Mouse (Mus musculus) MEL (cell line): ENCODE measurements around the gene Ano10. TPM values are rescaled to one million over a fixed set of nuclear protein-coding genes. Genes with fewer than 3 reads are reported as not detected.
A peak's percentile ranks its signal among the peaks of the same experiment; 100 is the strongest.

Experiments
- DNase-seq: peaks from one replicate; pipeline ENCODE4 v3.0.0; 2011; ENCODE audit warnings: low read depth, low spot score
- H3K27ac ChIP-seq: 2 replicates; pipeline ENCODE4 v1.5.1; 2012; ENCODE audit warnings: low read depth, mild to moderate bottlenecking, control low read depth, low read length, moderate library complexity; ENCODE audit not compliant: control insufficient read depth
- H3K27me3 ChIP-seq, 2 experiments: fragments of 150-350 bp in 1 of 2; sonication (generic) in 1 of 2; 2 replicates each; pipeline ENCODE4 v1.6.1; 2012; ENCODE audit warnings: low read length in 2 of 2, mild to moderate bottlenecking in 2 of 2, improper control_type of control experiment in 1 of 2, moderate library complexity in 1 of 2; ENCODE audit not compliant: insufficient read depth in 2 of 2, control insufficient read depth in 1 of 2
- H3K36me3 ChIP-seq, 2 experiments: 2 replicates each; pipeline ENCODE4 v1.6.1; 2012 to 2014; ENCODE audit warnings: low read length in 2 of 2, improper control_type of control experiment in 1 of 2, inconsistent platforms in 1 of 2, mild to moderate bottlenecking in 1 of 2; ENCODE audit not compliant: insufficient read depth in 2 of 2, control insufficient read depth in 1 of 2
- H3K4me1 ChIP-seq, 2 experiments: fragments of 150-350 bp in 1 of 2; sonication (generic) in 1 of 2; 2 replicates each; pipeline ENCODE4 v1.6.1; 2012; ENCODE audit warnings: low read length in 2 of 2, improper control_type of control experiment in 1 of 2, mild to moderate bottlenecking in 1 of 2; ENCODE audit not compliant: insufficient read depth in 2 of 2, control insufficient read depth in 1 of 2
- H3K4me3 ChIP-seq, 2 experiments: fragments of 150-350 bp in 1 of 2; sonication (generic) in 1 of 2; 2 replicates each; pipeline ENCODE4 v1.5.1; 2012; ENCODE audit warnings: low read depth in 2 of 2, low read length in 2 of 2, mild to moderate bottlenecking in 2 of 2, moderate library complexity in 2 of 2, control low read depth in 1 of 2, improper control_type of control experiment in 1 of 2; ENCODE audit not compliant: control insufficient read depth in 1 of 2, insufficient read depth in 1 of 2
- H3K79me2 ChIP-seq: 2 replicates; pipeline ENCODE4 v1.6.1; 2012; ENCODE audit warnings: mild to moderate bottlenecking, low read length, moderate library complexity; ENCODE audit not compliant: control insufficient read depth, poor library complexity, insufficient read depth
- H3K9ac ChIP-seq: 2 replicates; pipeline ENCODE4 v1.6.1; 2012; ENCODE audit warnings: low read depth, mild to moderate bottlenecking, control low read depth, low read length, moderate library complexity; ENCODE audit not compliant: control insufficient read depth, poor library complexity, severe bottlenecking
- H3K9me3 ChIP-seq: fragments of 150-350 bp; sonication (generic); replicated peaks from 2 replicates; pipeline ENCODE4 v1.6.1; 2012; ENCODE audit warnings: mild to moderate bottlenecking, low read length, improper control_type of control experiment, moderate library complexity; ENCODE audit not compliant: insufficient read depth
- CHD1 ChIP-seq: IDR thresholded peaks from 2 replicates; pipeline ENCODE4 v1.6.1; 2012; ENCODE audit warnings: low read depth, mild to moderate bottlenecking, inconsistent platforms, low read length, improper control_type of control experiment
- CTCF ChIP-seq, 3 experiments: IDR thresholded peaks in 2 of 3; conservative IDR thresholded peaks in 1 of 3; 2 replicates each; pipeline ENCODE4 v1.5.1; 2011 to 2012; ENCODE audit warnings: low read length in 3 of 3, low read depth in 2 of 3, mild to moderate bottlenecking in 2 of 3, improper control_type of control experiment in 1 of 3, inconsistent platforms in 1 of 3, mixed read lengths in 1 of 3, moderate library complexity in 1 of 3; ENCODE audit not compliant: control insufficient read depth in 1 of 3, insufficient read depth in 1 of 3, poor library complexity in 1 of 3, severe bottlenecking in 1 of 3
- ELF1 ChIP-seq: IDR thresholded peaks from 2 replicates; pipeline ENCODE4 v1.6.1; 2014; ENCODE audit warnings: low read depth, mild to moderate bottlenecking, inconsistent platforms, low read length, improper control_type of control experiment, moderate library complexity
- ETS1 ChIP-seq: IDR thresholded peaks from 2 replicates; pipeline ENCODE4 v1.6.1; 2012; ENCODE audit warnings: low read depth, mild to moderate bottlenecking, inconsistent platforms, low read length, improper control_type of control experiment, moderate library complexity
- GABPA ChIP-seq: IDR thresholded peaks from 2 replicates; pipeline ENCODE4 v1.6.1; 2012; ENCODE audit warnings: low read depth, mild to moderate bottlenecking, inconsistent platforms, low read length, improper control_type of control experiment, moderate library complexity
- GATA1 ChIP-seq: IDR thresholded peaks from 2 replicates; pipeline ENCODE4 v1.6.1; 2011; ENCODE audit warnings: low read depth, low read length, improper control_type of control experiment
- HCFC1 ChIP-seq: IDR thresholded peaks from 2 replicates; pipeline ENCODE4 v1.6.1; 2012; ENCODE audit warnings: low read depth, mild to moderate bottlenecking, inconsistent platforms, low read length, improper control_type of control experiment, moderate library complexity
- JUND ChIP-seq: IDR thresholded peaks from 2 replicates; pipeline ENCODE4 v1.6.1; 2011; ENCODE audit warnings: low read depth, mild to moderate bottlenecking, improper control_type of control experiment, low read length
- MAFK ChIP-seq: IDR thresholded peaks from 2 replicates; pipeline ENCODE4 v1.6.1; 2011; ENCODE audit warnings: low read depth, mild to moderate bottlenecking, low read length, improper control_type of control experiment, borderline replicate concordance
- MAX ChIP-seq: IDR thresholded peaks from 2 replicates; pipeline ENCODE4 v1.6.1; 2011; ENCODE audit warnings: low read length, improper control_type of control experiment
- MAZ ChIP-seq: IDR thresholded peaks from 2 replicates; pipeline ENCODE4 v1.6.1; 2012; ENCODE audit warnings: low read depth, mild to moderate bottlenecking, inconsistent platforms, low read length, improper control_type of control experiment
- MYB ChIP-seq: IDR thresholded peaks from 2 replicates; pipeline ENCODE4 v1.6.1; 2011; ENCODE audit warnings: mild to moderate bottlenecking, low read depth, low read length, improper control_type of control experiment
- MYC ChIP-seq: IDR thresholded peaks from 2 replicates; pipeline ENCODE4 v1.6.1; 2011; ENCODE audit warnings: low read depth, mild to moderate bottlenecking, low read length, improper control_type of control experiment, moderate library complexity
- NELFE ChIP-seq: IDR thresholded peaks from 2 replicates; pipeline ENCODE4 v1.6.1; 2011; ENCODE audit warnings: low read depth, low read length, improper control_type of control experiment
- NRF1 ChIP-seq: IDR thresholded peaks from 2 replicates; pipeline ENCODE4 v1.6.1; 2014; ENCODE audit warnings: low read depth, mild to moderate bottlenecking, inconsistent platforms, low read length, improper control_type of control experiment, moderate library complexity; ENCODE audit not compliant: poor library complexity, insufficient read depth, severe bottlenecking
- POLR2AphosphoS5 ChIP-seq: IDR thresholded peaks from 2 replicates; pipeline ENCODE4 v1.6.1; 2012; ENCODE audit warnings: low read depth, borderline replicate concordance, mild to moderate bottlenecking, inconsistent platforms, low read length, moderate library complexity, mixed read lengths
- RAD21 ChIP-seq: IDR thresholded peaks from 2 replicates; pipeline ENCODE4 v1.6.1; 2011; ENCODE audit warnings: mild to moderate bottlenecking, low read depth, low read length, improper control_type of control experiment
- RCOR1 ChIP-seq: IDR thresholded peaks from 2 replicates; pipeline ENCODE4 v1.6.1; 2012; ENCODE audit warnings: low read depth, mild to moderate bottlenecking, inconsistent platforms, low read length, improper control_type of control experiment
- SMC3 ChIP-seq: IDR thresholded peaks from 2 replicates; pipeline ENCODE4 v1.6.1; 2011; ENCODE audit warnings: low read depth, low read length, improper control_type of control experiment
- TAL1 ChIP-seq: IDR thresholded peaks from 2 replicates; pipeline ENCODE4 v1.6.1; 2012; ENCODE audit warnings: mild to moderate bottlenecking, inconsistent platforms, low read length, moderate library complexity, mixed read lengths
- TCF12 ChIP-seq: IDR thresholded peaks from 2 replicates; pipeline ENCODE4 v1.6.1; 2014; ENCODE audit warnings: low read depth, mild to moderate bottlenecking, inconsistent platforms, low read length, improper control_type of control experiment, moderate library complexity
- USF1 ChIP-seq: IDR thresholded peaks from 2 replicates; pipeline ENCODE4 v1.6.1; 2014; ENCODE audit warnings: low read depth, mild to moderate bottlenecking, inconsistent platforms, low read length, improper control_type of control experiment, moderate library complexity
- USF2 ChIP-seq, 2 experiments: IDR thresholded peaks; 2 replicates each; pipeline ENCODE4 v1.6.1; 2011 to 2012; ENCODE audit warnings: improper control_type of control experiment in 2 of 2, low read length in 2 of 2, borderline replicate concordance in 1 of 2, inconsistent platforms in 1 of 2, low read depth in 1 of 2, mild to moderate bottlenecking in 1 of 2; ENCODE audit not compliant: insufficient read depth in 1 of 2
- ZMIZ1 ChIP-seq: IDR thresholded peaks from 2 replicates; pipeline ENCODE4 v1.6.1; 2012; ENCODE audit warnings: low read depth, mild to moderate bottlenecking, inconsistent platforms, low read length, improper control_type of control experiment, moderate library complexity
- polyA plus RNA-seq, 2 experiments: library from polyadenylated mRNA; stranded (reverse) in 1 of 2; unstranded in 1 of 2; fragments of >175 nt in 1 of 2; fragments of >200 nt in 1 of 2; gene quantifications; 2 replicates each; pipeline versions ENCODE4 v1.2.1 to v1.2.4; 2012; ENCODE audit warnings: low replicate concordance in 2 of 2, low read depth in 1 of 2; ENCODE audit not compliant: insufficient read length in 2 of 2, insufficient read depth in 1 of 2, missing spikeins in 1 of 2
- total RNA-seq: library from RNA; depleted of rRNA; stranded (reverse); fragments of 300-350 nt; gene quantifications from 2 replicates; pipeline ENCODE4 v1.2.3, GENCODE M21; 2012

The Ano10 gene
- total and polyA plus RNA-seq, 3 experiments: 0.54 to 3.1 TPM; not detected in 1

DNA sequence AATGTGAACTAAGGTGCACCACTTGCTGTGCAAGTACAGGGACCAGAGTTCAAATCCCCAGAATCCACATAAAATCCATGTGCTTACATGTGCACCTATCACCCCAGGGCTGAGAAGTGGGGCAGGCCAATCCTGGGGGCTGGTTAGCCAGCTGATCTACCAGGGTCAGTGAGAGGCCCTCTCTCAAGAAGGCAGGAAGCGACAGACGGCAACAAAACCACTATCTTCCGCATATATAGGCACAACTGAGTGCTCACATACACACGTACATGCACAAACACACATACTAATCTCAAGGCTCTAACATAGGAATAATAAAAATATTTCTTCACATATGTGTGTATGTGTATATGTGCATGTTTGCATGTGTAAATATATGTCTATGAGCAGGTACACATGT is 67.8 kb downstream of the Ano10 start:
- no peak for DNase-seq
- H3K79me2 ChIP-seq: no peaks in the 10 kb centered on the region
- H3K36me3 ChIP-seq: no peaks in the 10 kb centered on the region
- TF ChIP-seq ELF1: no peak
- no peak for TF ChIP-seq NRF1
- no peak for TF ChIP-seq MAX
- TF ChIP-seq USF2 (IDR thresholded peaks at IDR 0.05; ENCODE audit: borderline replicate concordance in 1 of 2, insufficient read depth in 1 of 2, low read depth in 1 of 2, low read length in 2 of 2): no peak
- no peak for TF ChIP-seq USF1
- TF ChIP-seq GATA1: no peak
- TF ChIP-seq GABPA: no peak
- no peak for TF ChIP-seq TAL1
- no peak for TF ChIP-seq CHD1
- no peak for TF ChIP-seq TCF12
- no peak for TF ChIP-seq MAFK
- no peak for TF ChIP-seq ETS1
- TF ChIP-seq NELFE: no peak
- no peak for TF ChIP-seq POLR2AphosphoS5
- no peak for TF ChIP-seq HCFC1
- no peak for TF ChIP-seq RCOR1
- no peak for TF ChIP-seq MAZ
- TF ChIP-seq MYC: no peak
- no peak for TF ChIP-seq ZMIZ1
- TF ChIP-seq MYB: no peak
- no peaks in the 10 kb centered on the region for H3K9me3 ChIP-seq
- H3K9ac ChIP-seq: no peak overlapping the region
- no peaks in the 10 kb centered on the region for H3K4me1 ChIP-seq
- H3K27ac ChIP-seq: no peak overlapping the region
- H3K27me3 ChIP-seq: no peaks in the 10 kb centered on the region
- H3K4me3 ChIP-seq: no peak overlapping the region

DNA sequence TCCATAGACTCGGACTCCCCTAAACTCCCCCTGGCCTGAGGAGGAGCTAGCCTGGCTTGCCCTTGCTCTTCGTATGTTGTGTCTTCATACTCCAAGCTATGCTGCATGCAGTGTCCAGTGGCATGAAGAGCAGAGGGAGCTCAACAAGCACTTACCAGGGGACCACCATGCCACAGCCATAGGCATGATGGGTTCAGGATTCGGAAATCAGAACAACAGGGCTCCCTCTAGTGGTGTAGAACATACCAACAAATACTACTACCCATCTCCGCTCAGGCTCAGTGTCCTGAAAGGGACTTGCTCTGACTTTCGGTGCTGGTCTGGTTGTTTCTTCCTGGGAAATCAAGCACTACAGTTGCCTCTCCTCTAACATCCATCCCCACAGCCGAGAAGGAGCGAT is 68.9 kb downstream of the Ano10 start:
- H3K9ac ChIP-seq: no peak overlapping the region
- no peaks in the 10 kb centered on the region for H3K36me3 ChIP-seq
- no peaks in the 10 kb centered on the region for H3K79me2 ChIP-seq
- peak; percentile 39 to 75 (median 55) for TF ChIP-seq CTCF (IDR thresholded peaks at IDR 0.05 in 2 of 3, conservative IDR thresholded peaks at IDR 0.05 in 1 of 3; ENCODE audit: control insufficient read depth in 1 of 3, insufficient read depth in 1 of 3, low read depth in 2 of 3, low read length in 3 of 3, poor library complexity in 1 of 3, severe bottlenecking in 1 of 3)
- peak; percentile 46; the same call in 1 of the 2 replicates for TF ChIP-seq SMC3
- peak; percentile 30 for TF ChIP-seq RAD21
- no peak for TF ChIP-seq JUND
- no peak overlapping the region for H3K27ac ChIP-seq
- H3K9me3 ChIP-seq: no peaks in the 10 kb centered on the region
- H3K4me1 ChIP-seq: no peaks in the 10 kb centered on the region
- no peaks in the 10 kb centered on the region for H3K27me3 ChIP-seq
- peak; percentile 32 for DNase-seq
- H3K4me3 ChIP-seq: no peak overlapping the region
